Mouse (Mus musculus) gastrocnemius, adult 8-10 months (tissue): ENCODE results near the gene Brd4. TPM values are rescaled to one million over a fixed set of nuclear protein-coding genes. Genes with fewer than 3 reads are reported as not detected.

ENCODE experiments used
- DNase-seq, 2 experiments: peaks; one replicate each; pipeline ENCODE4 v3.0.0; 2022; ENCODE audit warnings: low spot score in 2 of 2
- total RNA-seq, 4 experiments: library from RNA; stranded (reverse); gene quantifications; 2 replicates each; pipeline ENCODE4 v1.2.4; 2022

Gene Brd4
- total RNA-seq, 4 experiments from 2014 or later = 38.2 to 40.8 (median 39.0) TPM

DNA sequence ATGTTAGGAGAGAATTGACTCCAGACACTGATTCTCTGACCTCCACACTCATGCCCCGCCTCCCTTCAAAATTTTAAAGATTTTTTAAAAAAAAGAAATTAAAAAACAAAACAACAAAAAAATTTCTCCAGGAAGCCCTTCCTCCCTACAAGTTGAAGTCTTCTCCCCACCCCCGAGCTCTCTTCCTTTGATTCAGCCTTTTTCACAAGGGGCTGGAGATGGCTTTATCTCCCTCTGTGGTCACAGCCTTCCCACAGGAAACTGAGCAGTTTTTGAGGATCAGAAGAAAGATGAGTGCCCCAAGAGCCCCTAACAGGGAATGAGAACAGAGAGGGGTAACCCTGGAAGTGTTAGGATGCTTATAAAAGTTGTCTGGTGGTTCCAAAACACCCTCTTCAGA is 112.0 kb downstream of the Brd4 start:
- DNase-seq = no peak

DNA sequence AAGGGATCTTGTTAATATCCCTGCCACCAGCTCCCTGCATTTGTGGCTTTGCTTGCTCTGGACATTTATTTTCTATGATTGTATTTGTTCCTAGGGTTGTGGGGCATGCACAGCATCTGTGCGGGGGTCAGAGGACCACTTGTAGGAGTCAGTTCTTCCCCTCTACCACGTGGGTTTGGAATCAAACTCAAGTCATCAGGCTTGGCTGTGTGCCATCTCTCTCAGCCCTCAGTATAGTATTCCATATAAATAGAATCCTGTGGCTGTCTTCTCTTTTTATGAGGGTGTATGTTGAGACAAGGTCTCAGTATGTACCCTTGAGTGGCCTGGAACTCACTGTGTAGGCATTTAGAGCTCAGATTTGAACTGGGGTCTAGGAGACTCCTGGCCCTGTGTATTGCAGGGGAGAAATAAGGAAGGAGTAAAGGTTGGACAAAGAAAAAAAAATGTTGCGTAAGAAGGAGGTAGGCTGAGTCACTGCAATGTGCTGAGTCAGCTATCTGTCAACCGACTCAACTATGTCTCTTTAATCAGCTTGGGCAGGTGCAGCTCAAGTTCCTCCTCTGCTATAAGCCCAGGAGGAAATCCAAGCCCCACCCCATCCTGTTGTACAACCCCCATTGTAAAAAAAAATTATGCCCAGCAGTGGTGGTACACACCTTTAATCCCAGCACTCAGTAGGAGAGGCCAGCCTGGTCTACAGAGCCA is 114.8 kb downstream of the Brd4 start:
- no peak for DNase-seq

DNA sequence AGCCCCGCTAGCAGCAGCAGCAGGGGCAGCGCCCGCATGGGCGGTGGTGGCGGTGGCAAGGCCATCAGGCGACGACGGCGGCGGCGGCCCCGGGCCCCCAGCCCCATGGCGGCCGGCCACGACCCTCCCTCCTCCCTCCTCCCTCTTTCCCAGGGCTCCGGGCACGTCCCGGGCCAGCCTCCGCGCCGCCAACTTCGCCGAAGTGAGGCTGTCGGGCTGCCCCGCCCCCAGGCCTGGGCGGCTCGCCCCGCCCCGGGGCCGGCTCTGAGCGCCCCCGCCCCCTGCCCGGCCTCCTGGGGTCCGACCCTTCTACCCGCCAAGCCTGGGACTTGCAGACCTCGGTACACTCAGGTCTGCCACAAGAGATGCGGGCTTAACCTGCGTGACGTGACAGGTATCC is 117.8 kb downstream of the Brd4 start, which contains the start of gene Notch3:
Notch3 (minus strand) TSS at position 166 of the 400 bp plus-strand sequence.
- peak in 1 of 2 experiments; percentile 42 for DNase-seq

DNA sequence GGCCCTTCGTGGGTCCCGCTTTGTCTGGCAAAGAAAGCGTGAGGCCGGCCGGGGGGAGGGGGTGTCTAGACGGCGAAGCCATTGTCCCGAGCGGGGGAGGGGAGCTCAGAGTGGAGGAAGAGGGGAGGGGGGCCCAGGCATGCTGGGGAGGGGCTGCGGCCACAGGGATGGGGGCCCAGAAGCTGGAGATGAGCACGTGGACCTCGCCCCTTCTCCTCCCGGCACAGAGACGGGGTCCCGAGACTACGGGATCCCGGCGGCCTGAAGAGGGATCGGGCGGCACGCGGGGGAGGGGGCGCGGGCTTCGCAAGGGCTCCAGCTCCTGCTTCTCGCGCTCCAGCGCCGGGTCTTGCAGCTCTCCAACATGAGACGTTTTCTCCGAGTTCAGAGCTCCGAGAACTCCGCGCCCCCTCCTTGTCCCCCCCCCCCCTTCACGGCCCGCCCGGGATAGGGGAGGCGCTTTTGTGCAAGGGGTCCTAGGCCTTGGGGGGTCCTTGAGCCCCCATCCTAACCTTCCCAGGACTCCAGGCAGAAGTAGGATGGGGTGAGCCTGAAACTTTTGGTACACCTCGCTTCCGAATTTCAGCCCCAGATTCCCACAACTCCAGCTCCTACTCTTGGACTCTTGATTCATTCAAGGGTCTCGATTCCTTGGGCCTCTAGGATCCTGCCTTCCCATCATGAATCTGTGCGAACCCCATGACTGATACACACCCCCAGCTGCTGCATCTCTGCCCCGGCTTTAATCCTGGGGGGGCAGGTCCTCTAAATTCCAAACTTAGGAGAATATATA is 118.5 kb downstream of the Brd4 start:
- no peak for DNase-seq

DNA sequence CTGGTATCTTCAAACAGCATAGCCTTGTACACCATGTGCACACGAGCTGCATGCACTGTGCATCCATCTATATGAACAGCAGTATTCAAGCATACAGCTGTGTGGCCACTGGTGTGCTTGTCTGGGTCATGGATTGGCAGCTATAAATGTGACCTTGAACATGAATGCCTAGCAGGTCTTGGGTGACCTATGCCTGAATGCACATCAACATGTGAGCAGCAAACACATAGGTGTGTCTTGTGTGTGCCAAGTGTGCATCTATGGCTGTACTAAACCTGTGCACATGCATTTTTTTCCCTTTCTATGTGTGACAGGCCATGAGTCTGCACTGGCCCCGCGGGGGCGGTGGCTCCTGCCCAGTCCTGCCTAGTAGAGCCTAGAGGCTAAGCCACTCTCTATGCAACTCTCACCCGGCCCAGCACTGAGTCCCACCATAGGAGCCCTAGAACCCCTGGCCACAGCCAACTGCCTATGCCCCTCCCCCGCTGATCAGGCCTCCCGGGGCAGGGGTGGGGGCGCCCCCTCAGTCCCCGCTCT is 119.2 kb downstream of the Brd4 start:
- DNase-seq = no peak

DNA sequence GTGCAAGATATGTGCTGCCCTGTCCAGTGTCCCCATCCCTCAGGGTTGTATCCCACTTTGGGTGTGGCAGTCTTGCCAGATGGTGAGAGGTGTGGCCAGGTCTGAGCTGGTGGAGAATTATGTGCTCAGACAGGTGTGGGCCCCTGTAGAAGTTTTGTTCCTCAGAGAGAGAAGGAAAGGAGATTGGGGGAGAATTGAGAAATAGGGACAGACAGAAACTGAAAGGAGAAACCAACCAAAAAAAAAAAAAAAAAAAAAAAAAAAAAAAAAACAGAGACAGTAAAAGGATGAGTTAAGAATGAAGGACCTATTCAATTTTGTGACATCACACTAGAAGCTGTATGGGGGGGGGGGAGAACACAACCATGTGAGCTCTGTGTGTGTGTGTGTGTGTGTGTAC is 119.7 kb downstream of the Brd4 start:
- no peak for DNase-seq

DNA sequence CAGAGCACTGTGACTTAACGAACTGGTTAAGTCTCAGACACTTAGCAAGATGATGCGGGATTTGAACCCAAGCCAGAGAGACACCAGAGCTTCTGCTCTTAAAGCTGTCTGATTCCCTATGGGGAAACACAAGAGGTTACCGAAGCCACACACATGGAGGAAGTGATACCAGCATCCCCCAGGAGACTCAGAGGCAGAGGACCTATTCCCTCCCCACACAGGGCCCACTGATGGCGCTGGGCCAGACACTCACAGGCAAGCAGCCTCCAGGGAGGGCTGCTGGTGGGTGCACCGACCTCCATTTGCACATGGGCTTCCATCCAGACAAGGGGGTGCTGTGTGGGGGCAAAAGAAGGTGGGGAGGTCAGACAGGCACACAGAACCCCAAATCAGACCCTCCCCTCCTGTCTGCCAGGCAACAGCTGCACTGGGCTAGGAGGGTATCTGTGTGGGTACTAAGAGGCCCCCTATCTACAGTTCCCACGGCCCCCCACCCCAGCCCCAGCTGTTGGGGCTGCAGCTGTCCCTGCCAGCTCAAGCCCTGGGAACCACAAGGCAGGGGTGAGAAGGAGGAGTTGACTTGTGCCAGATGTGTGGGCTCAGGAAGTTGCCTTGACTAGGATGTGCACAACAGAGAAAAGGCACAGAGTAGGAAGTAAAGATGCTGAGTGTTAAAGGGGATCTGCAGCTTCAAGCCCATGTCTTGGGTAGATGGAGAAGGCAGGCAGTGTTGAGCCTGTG is 120.4 kb downstream of the Brd4 start:
- no peak for DNase-seq

DNA sequence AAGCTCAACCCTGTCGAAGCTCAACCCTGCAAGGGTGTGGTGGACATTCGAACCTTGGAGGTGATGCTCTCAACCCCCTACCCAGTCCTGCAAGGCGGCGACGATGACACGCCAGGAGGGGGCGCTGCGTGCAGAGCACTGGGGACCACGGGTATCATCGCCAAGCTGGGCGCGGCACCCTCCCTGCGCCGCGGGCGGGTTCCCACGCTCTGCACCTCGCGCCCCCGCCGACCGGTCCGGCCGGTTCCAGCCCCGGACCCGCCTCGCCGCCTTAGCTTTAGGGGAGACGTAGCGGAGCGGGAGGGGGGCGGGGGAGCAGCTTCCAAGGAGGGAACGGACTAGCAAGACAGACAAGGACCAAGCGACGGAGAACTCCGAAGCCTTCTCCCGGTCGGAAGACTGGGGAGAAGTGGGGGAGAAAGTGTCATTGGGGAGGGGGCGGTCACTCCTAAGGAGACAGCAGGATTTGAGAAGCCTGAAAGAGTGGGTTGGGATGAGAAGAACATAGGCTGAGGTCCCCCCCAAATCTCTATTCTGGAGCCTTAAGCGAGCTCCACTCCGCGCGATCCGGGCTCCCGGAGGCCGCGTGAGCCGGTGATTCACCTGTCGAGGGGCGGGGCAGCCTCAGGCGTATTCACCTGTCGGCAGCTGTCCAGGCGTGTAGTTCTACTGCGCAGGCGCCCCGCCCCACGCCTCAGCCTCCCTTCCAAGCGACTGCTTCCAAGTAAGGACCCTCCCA is 122.2 kb downstream of the Brd4 start:
- DNase-seq = peak; percentile 36 to 52

DNA sequence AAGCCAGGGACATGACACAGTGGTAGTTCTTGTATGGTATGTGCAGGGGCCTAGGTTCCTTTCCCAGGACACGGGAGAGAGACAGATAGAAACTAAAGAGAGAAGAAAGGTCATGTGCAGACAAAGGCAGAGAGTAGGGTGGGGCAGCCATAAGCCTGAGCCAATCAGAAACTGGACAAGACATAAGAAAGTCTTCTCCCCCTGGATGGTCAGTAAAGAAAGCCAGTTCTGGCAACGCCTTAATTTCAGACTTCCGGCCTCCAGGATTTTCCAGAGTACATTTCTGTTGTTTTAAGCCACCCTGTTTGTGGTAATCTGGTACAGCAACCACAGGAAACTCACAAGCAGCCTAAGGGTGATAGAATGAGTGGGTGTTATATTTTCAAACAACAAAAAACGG is 123.6 kb downstream of the Brd4 start:
- DNase-seq = no peak

DNA sequence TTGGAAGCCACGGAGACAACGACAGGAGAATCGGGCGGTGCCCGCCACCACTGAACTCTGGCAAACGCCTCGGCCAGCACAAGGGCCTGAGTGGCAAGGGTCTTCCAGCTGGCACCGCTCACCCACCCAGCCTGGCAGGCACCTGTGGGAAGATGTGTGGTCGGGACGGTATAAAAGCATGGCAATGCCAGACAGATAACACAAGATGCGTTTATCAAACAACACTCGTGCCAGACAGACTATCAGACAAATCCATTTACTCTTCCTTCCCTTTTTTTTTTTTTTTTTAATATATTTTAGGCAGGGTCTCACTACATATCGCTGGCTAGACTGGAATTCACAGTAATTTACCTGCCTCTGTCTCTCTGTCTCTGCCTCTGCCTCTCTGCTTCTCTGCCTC is 125.7 kb downstream of the Brd4 start:
- DNase-seq = no peak

DNA sequence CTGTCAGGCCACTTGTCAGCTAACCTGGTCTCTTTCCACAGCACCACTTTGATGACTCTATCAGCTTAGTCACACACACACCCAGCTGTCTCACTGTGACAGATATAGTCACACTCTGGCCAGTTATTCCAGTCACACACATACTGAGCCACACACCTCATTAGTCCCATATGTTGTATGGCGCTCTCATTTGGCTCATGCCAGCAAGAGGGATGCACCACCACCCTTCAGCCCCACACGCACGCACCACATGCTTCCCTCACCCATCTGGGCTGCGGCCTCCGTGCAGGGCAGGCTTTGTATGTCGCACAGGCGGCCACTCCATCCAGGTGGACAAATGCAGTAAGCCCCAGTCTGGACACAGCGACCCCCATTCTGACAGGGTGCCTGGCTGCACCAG is 137.8 kb downstream of the Brd4 start:
- no peak for DNase-seq

Other genes with a start within 250 kb of the Brd4 start
- 10 to 100 TPM in 1 of 4 experiments, 1 to 10 TPM in 3; 5.1 to 10.5 (median 7.5) TPM for gene Rrp1b, start 248.6 kb downstream of the Brd4 start, total RNA-seq
- gene Hsf2bp, start 248.4 kb downstream of the Brd4 start, total RNA-seq = under 1 TPM; 0.82 to 0.99 (median 0.93) TPM
- 10 to 100 TPM in 1 of 4 experiments, 1 to 10 TPM in 3; 7.3 to 10.6 (median 8.4) TPM for gene Notch3, start 117.9 kb downstream of the Brd4 start, total RNA-seq
- gene Ephx3, start 95.2 kb downstream of the Brd4 start, total RNA-seq = under 1 TPM in 2 of 4 experiments, not detected in 2; 0.24 TPM
- gene Akap8, start 36.5 kb upstream of the Brd4 start, total RNA-seq = 10 to 100 TPM; 27.5 to 36.4 (median 34.5) TPM
- gene Akap8l, start 65.9 kb upstream of the Brd4 start, total RNA-seq = 10 to 100 TPM; 29.4 to 41.8 (median 37.5) TPM
- 10 to 100 TPM; 13.5 to 14.1 (median 13.6) TPM for gene Wiz, start 104.7 kb upstream of the Brd4 start, total RNA-seq
- not detected for gene Rasal3, start 118.9 kb upstream of the Brd4 start, total RNA-seq
- gene Pglyrp2, start 139.4 kb upstream of the Brd4 start, total RNA-seq = not detected
- 1 to 10 TPM; 1.2 to 6.3 (median 2.5) TPM for gene Cyp4f39, start 168.0 kb upstream of the Brd4 start, total RNA-seq
- gene Cyp4f17, start 221.3 kb upstream of the Brd4 start, total RNA-seq = 1 to 10 TPM; 1.6 to 2.6 (median 1.7) TPM